Mouse (Mus musculus): ENCODE measurements around the gene Tom1.

Tom1 gene

DNA sequence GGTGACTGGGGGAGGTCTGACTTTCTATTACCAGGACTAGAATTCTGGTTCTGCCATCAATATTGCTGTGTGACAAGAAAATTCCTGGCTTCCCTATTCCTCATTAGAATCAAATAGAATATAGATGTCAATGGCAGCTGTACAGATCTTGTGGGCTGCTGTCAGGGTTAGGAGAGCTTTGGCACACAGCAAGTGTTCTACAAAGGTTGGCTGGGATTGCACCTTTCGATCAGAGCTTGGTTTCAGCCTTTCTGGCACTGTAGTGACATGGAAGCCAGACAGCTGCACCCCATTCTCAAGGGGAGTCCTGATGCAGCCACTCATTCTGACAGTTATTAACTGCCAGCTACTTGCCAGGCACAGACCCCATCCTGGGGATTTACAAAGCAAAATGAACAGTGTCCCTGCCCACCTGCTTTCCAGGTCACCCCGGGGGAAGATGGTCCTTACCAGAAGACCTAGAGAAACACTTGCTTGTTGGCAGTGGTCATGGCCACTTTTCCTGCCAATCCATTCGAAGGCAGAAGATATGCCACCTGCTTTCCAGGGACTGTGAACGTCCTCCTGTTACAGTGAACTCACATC lies 57.4 kb downstream of the Tom1 start:
- DNase-seq (ENCODE audit: low spot score), result no peak

DNA sequence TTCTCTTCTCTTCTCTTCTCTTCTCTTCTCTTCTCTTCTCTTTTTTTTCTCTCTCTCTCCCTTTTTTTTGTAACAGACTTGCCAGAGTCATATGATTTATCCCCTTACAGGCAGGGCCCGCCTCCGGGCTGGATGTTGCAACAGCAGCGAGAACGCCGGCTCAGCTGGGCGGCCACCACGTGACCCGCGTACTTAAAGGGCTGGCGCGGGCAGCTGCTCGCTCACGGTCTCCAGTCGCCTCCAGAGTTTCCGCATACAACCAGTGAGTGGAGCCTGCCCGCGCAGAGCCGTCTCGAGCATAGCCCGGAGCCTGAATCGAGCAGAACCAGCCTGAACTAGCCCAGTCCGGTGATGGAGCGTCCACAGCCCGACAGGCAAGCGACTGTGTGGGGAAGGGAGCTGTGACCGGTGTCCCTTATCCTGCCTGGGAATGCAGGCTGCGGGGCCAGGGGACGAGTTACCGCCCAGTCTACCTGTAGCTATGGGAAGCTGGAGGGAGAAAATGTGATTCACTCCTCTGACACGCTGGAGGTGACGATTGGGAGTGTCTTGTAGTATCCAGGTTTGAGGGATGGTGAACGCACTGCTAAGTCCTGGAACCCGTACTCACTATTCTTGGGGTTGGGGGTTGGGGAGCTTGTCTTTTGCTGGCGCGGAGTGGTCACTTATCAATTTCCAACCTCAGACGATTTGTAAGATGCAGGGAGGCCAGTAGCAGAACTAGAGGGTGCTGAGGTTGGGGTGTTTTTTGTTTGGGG lies 60.1 kb downstream of the Tom1 start, which contains the start of gene Hmox1:
TSS of gene Hmox1 (plus strand) at position 223 of the 758 bp plus-strand sequence.
- peak; percentile 88 for DNase-seq (ENCODE audit: low spot score)

DNA sequence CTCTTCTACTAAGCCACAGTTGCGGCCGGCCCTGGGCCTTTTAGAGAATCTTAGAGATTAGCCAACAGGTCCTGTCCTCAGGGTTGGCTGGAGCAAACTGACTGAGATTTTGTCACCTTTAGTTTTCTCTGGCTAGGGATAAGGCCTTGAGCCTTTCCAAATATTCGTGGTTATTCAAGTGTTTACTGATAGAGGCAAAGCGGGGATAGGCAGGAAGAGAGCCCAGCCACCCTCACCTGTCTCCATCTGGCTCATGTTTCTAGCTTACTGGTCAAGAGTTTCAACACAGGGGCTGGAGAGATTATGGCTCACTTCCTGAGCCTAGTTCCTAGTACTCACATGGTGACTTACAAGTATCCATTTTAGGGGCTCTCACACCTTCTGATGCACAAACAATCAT lies 69.5 kb downstream of the Tom1 start:
- DNase-seq (ENCODE audit: low spot score), result no peak

DNA sequence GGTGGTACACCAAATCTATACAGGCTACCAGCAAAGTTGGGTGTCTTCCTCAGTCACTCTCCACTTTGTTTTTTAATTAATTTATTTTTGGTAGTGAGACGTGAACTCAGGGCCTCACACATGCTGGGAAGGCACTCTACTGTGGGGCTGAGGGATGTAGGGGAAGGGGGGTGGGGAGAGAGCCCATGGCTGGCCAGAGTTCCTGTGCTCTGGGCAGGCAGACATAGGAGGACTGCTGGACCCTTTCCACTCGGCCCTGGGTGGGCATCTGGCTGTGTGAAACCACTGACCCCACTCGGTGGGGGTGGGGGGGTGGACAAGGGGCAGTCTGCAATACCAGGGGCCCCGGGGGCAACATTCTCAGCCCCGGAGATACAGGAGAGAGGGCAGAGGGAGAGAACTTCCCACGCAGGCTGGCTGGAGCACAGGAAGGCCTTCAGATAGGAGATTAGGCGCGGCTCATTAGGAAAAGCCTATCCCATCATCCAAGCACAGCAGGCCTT lies 69.9 kb downstream of the Tom1 start:
- no peak for DNase-seq (ENCODE audit: low spot score)

DNA sequence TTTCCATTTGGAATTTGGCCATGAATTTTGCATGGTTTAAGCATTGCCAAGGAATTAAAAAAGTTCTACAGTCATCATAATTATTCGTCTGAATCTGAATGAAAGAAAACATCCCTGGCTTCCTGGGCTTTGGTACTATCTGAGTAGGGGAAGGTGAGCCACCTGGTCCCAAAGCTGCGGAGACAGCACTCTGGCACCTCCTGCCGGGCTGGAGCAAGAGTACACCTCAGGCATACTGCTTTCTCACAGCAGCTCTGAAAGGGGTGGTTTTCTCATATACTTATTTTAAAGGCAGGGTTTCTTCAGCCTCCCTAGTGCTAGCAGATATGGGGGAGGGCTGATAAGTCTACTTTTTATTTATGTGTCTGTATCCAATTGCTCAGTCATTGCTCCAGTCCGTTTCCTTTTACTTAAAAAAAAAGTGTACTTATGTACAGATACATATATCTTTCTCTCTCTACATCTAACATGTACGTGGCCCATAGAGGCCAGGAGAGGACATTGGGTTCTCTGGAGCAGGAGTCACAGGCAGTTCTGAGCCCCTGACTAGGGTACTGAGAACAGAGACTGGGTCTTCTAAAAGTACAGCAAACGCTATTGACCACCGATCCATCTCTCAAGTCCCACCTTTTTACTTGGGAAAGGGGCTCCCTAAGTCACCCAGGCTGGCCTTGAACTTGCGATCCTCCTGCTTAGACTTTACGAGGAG lies 75.2 kb downstream of the Tom1 start:
- peak; percentile 75 for DNase-seq (ENCODE audit: low spot score)

DNA sequence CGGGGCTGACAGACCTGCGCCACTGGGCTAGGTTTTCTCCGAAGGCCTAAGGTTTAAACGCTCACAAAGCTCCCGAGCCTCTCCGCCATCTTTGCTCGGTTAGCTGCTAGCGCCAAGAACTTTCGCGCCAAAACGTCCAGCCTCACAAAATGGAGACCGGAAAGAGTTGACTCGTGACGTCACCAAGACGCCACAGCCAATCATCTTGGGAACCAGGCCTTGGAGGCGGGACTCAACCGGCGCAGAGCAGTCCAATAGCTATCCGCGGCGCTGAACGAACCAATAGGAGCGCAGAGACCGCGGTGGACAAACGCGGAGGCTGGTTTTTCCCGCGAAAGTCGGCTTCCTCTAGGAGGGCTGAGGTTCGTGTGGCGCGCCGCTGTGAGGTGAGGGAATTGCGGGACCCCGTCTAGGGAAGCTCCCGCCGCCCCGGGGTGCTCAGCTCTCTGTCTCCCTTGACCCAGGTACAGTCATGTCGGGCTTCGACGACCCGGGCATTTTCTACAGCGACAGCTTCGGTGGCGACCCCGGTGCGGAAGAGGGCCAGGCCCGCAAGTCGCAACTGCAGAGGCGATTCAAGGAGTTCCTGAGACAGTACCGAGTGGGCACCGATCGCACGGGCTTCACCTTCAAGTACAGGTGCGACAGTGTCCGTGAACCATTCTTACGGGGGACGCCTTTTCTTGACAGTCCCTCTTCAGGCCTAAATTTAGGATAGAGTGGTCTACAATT lies 75.9 kb downstream of the Tom1 start, which contains the start of gene Mcm5:
TSS of gene Mcm5 (plus strand) at position 334 of the 732 bp plus-strand sequence.
- peak; percentile 99 for DNase-seq (ENCODE audit: low spot score)

DNA sequence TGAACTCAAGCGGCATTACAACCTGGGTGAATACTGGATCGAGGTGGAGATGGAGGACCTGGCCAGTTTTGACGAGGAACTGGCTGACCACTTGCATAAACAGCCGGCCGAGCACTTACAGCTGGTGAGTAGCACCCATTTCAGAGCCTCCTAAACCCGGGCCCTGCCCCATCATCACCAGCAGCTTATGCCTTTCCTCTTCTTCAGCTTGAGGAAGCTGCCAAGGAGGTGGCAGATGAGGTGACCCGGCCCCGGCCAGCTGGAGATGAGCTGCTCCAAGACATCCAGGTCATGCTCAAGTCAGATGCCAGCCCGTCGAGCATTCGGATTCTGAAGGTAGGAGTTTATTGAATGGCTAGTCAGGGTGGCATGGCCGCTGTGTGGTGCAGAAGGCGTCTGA lies 76.6 kb downstream of the Tom1 start:
- DNase-seq (ENCODE audit: low spot score), result no peak

DNA sequence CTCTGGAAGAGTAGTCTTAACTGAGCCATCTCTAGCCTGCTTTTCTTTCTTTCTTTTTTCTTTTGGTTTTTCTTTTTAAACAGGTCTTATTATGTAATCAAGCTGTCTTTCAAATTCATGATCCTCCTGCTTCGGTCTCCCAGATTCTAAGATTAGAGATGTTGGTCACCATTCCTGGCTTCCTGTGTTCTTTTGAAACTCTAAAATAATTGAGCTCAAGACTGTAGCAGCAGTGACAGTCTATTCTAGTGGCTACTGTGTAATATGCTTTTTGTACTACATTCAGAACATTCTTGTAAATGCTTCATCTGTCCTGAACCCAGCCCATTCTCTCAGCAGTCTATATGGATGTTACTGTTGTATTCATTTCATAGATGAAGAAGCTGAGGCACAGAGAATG lies 85.0 kb downstream of the Tom1 start:
- no peak for DNase-seq (ENCODE audit: low spot score)

DNA sequence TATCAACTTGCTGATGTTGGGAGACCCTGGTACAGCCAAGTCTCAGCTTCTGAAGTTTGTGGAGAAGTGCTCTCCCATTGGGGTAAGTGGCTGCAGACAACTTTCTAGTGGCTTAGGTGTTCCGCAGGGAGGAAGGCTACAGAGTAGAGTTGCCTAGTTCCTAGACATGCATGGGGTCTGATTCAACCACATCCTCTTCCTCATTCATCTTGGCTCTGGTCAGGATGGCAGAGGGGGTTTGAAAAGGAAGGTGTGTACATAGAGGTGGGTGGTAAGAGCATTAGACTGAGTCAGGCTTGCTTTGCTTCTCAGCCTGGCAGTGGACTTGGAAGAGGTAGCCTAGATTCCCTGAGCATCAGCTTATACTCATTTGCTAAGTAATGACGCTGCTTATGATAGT lies 85.8 kb downstream of the Tom1 start:
- no peak for DNase-seq (ENCODE audit: low spot score)

Measured in testis, postnatal 14 days (tissue).